In the genomic region with DNA sequence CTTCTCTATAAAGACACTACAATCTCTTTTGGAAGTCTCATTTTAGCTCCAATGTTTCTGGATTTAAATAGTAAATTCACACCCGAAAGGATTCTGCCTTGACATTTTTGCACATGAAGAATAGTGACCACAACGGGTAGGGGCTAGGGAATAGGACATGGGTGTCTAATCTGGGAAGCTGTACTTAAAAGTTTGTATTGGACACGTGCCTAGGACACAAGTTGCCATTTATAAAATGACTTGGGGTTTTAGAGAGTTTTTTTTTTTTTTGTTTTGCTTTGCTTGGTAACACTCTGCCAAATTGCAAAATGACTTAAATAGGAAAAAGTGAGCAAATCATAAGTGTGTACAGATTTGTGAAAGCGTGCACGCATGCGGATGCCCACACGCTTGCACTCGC, we compare ENCODE assay signal across 21 mouse cellular contexts.
A peak's percentile ranks its signal among the peaks of the same experiment; 100 is the strongest.
DNase-seq lines count a peak whose midpoint lies in the region; ATAC-seq lines count a peak whose summit lies in the region.
"Had no signal": no experiment of that assay in that cellular context is flagged by ENCODE, and none has a peak within 500 bp of the region (broad histone marks: within the 10 kb centered on the region; RNA-seq: fewer than 3 reads in every experiment).

No protein-coding gene starts in this region.

- peak; percentile 11 for DNase-seq in heart, adult 8-10 months (ENCODE audit: low spot score)
- no peak for DNase-seq in heart, embryonic 10.5 days (ENCODE audit: low spot score)
- peak; percentile 13 to 33 for DNase-seq in left cerebral cortex, postnatal 14 days (ENCODE audit: low spot score in 2 of 2)
- no peak for DNase-seq in left cerebral cortex, postnatal 4 days
- DNase-seq in adipocyte (ENCODE audit: low spot score) = peak; percentile 83
- peak; percentile 7 for DNase-seq in brain, adult 2 months (ENCODE audit: low read depth, low spot score)
- DNase-seq: adrenal gland, adult 8-10 months; adrenal gland, postnatal 36 days; cerebellum, adult 18-20 months; cerebellum, adult 9-11 months; cerebellum, postnatal 36 days; gastrocnemius, adult 2 months; gastrocnemius, postnatal 25 days had no signal

- no peaks in the 10 kb centered on the region for H3K27me3 ChIP-seq in heart, embryonic 10.5 days (ENCODE audit: insufficient read depth, poor library complexity, severe bottlenecking)
- H3K27me3 ChIP-seq: embryonic facial prominence, embryonic 13.5 days; forebrain, embryonic 12.5 days; heart, embryonic 13.5 days had no signal

- no peak for ATAC-seq in inflammation-experienced regulatory T-cells, adult 6 months
- ATAC-seq: forebrain, embryonic 16.5 days; intestine, embryonic 16.5 days had no signal

- 83% methylated on average over 8 of the region's 8 CpGs for WGBS in heart, embryonic 10.5 days

- no peaks in the 10 kb centered on the region for H3K9me3 ChIP-seq in heart, embryonic 10.5 days
- H3K9me3 ChIP-seq: embryonic facial prominence, embryonic 13.5 days; forebrain, embryonic 12.5 days; heart, embryonic 13.5 days; hindbrain, embryonic 10.5 days had no signal

- intact Hi-C loops in left cerebral cortex, postnatal 14 days (cut with DNase I) = no loop called here
- intact Hi-C loops in left cerebral cortex, postnatal 4 days (cut with DNase I) = no loop called here

- no peaks in the 10 kb centered on the region; the same call in 1 of the 2 replicates for H3K4me1 ChIP-seq in heart, embryonic 10.5 days
- H3K4me1 ChIP-seq: embryonic facial prominence, embryonic 13.5 days had no signal

- no peaks in the 10 kb centered on the region for H3K36me3 ChIP-seq in heart, embryonic 10.5 days
- H3K36me3 ChIP-seq: embryonic facial prominence, embryonic 13.5 days; forebrain, embryonic 12.5 days; heart, embryonic 13.5 days; hindbrain, embryonic 10.5 days had no signal

- H3K4me3 ChIP-seq in heart, embryonic 10.5 days = no peak overlapping the region
- H3K4me3 ChIP-seq: embryonic facial prominence, embryonic 13.5 days; forebrain, embryonic 12.5 days; gastrocnemius, adult 2 months; heart, embryonic 13.5 days; hindbrain, embryonic 10.5 days had no signal

- no peak overlapping the region for H3K27ac ChIP-seq in heart, embryonic 10.5 days
- H3K27ac ChIP-seq: embryonic facial prominence, embryonic 13.5 days; forebrain, embryonic 12.5 days; gastrocnemius, adult 2 months; heart, embryonic 13.5 days; hindbrain, embryonic 10.5 days; hindbrain, embryonic 14.5 days had no signal

Comparison
In these comparisons a context has a peak if more than half of its experiments do, and no peak if none do; other contexts are left out.
1. DNase-seq: peak in heart, adult 8-10 months (single experiment), left cerebral cortex, postnatal 14 days (2 of 2), adipocyte (single experiment) and brain, adult 2 months (single experiment); none in heart, embryonic 10.5 days (single experiment) and left cerebral cortex, postnatal 4 days (single experiment).